Mouse (Mus musculus) liver, adult 2 months (tissue): ENCODE data around the gene Mterf1b. TPM values are rescaled to one million over a fixed set of nuclear protein-coding genes. Genes with fewer than 3 reads are reported as not detected.
"Not testable (repeated sequence)": the region's sequence is repeated elsewhere in the genome, so short reads cannot be mapped to it uniquely, and the experiment has no call there.

Experiments
- DNase-seq: peaks from one replicate; pipeline ENCODE4 v3.0.0-alpha.2; 2011; ENCODE audit warnings: low read depth, low spot score; ENCODE audit errors: extremely low read depth
- H3K27ac ChIP-seq: fragments of 200-500 bp; replicated peaks from 2 replicates; pipeline ENCODE4 v1.5.1; 2012; ENCODE audit warnings: low read depth, mild to moderate bottlenecking, control low read depth, inconsistent platforms, low read length; ENCODE audit not compliant: insufficient read depth
- H3K27me3 ChIP-seq: fragments of 200-500 bp; 2 replicates; pipeline ENCODE4 v1.6.1; 2012; ENCODE audit warnings: mild to moderate bottlenecking, moderate library complexity, low read length, inconsistent platforms; ENCODE audit not compliant: control insufficient read depth, insufficient read depth
- H3K36me3 ChIP-seq: fragments of 200-500 bp; 2 replicates; pipeline ENCODE4 v1.6.1; 2012; ENCODE audit warnings: low read length, inconsistent platforms; ENCODE audit not compliant: control insufficient read depth, insufficient read depth
- H3K4me1 ChIP-seq: fragments of 200-500 bp; 2 replicates; pipeline ENCODE4 v1.6.1; 2011; ENCODE audit warnings: low read length; ENCODE audit not compliant: control insufficient read depth, insufficient read depth
- H3K4me3 ChIP-seq: fragments of 200-500 bp; 2 replicates; pipeline ENCODE4 v1.5.1; 2011; ENCODE audit warnings: low read depth, mild to moderate bottlenecking, control low read depth, low read length, moderate library complexity; ENCODE audit not compliant: insufficient read depth
- H3K79me2 ChIP-seq: fragments of 200-500 bp; 2 replicates; pipeline ENCODE4 v1.6.1; 2012; ENCODE audit warnings: inconsistent platforms, mild to moderate bottlenecking, low read length, moderate library complexity; ENCODE audit not compliant: control insufficient read depth, insufficient read depth
- H3K9ac ChIP-seq: fragments of 200-500 bp; 2 replicates; pipeline ENCODE4 v1.6.1; 2012; ENCODE audit warnings: low read depth, mild to moderate bottlenecking, control low read depth, inconsistent platforms, low read length
- CTCF ChIP-seq: fragments of 200-500 bp; IDR thresholded peaks from 2 replicates; pipeline ENCODE4 v1.5.1; 2011; ENCODE audit warnings: low read depth, low read length, control low read depth
- POLR2A ChIP-seq: fragments of 200-500 bp; IDR thresholded peaks from 2 replicates; pipeline ENCODE4 v1.6.1; 2011; ENCODE audit warnings: low read length, control low read depth; ENCODE audit not compliant: insufficient read depth; ENCODE audit errors: extremely low read depth
- WGBS: fragments of 180-500 bp; shearing (Covaris S2); methylation state at CpG from one replicate; pipeline ENCODE4 v1.1.7; 2018; 5-methylcytosine and 5-hydroxymethylcytosine counted together
- polyA plus RNA-seq: library from polyadenylated mRNA; depleted of rRNA; stranded (reverse); fragments of >200 nt; gene quantifications from 2 replicates; pipeline ENCODE4 v1.2.3, GENCODE M21; 2012
- total RNA-seq: library from RNA; depleted of rRNA; stranded (reverse); fragments of >200 nt; gene quantifications from 2 replicates; pipeline ENCODE4 v1.2.3, GENCODE M21; 2014

Mterf1b gene
- total and polyA plus RNA-seq, 2 experiments: 0.16 to 2.0 TPM

GRCm38 (mm10) chr5:4201368-4201767 is 9.2 kb downstream of the Mterf1b start:
- H3K27me3 ChIP-seq: no peaks in the 10 kb centered on the region
- H3K79me2 ChIP-seq: no peaks in the 10 kb centered on the region
- TF ChIP-seq POLR2A (no peak), CTCF (peak; percentile 40)
- H3K9ac ChIP-seq: no peak overlapping the region
- no peaks in the 10 kb centered on the region for H3K36me3 ChIP-seq
- peak; percentile 22 for DNase-seq
- H3K4me1 ChIP-seq: no peaks in the 10 kb centered on the region
- H3K27ac ChIP-seq: no peak overlapping the region
- no peak overlapping the region for H3K4me3 ChIP-seq

GRCm38 (mm10) chr5:4202276-4202810 is 10.2 kb downstream of the Mterf1b start:
- not testable (repeated sequence) for H3K4me3 ChIP-seq, H3K27me3 ChIP-seq, H3K36me3 ChIP-seq, H3K79me2 ChIP-seq, H3K4me1 ChIP-seq, H3K27ac ChIP-seq, DNase-seq, H3K9ac ChIP-seq
- WGBS: 95% methylated on average over 19 of the region's 19 CpGs

- H3K36me3 ChIP-seq, DNase-seq, H3K79me2 ChIP-seq, H3K4me1 ChIP-seq, H3K27me3 ChIP-seq, H3K4me3 ChIP-seq, H3K27ac ChIP-seq, H3K9ac ChIP-seq: not testable (repeated sequence)
- 80% methylated on average over 3 of the region's 3 CpGs for WGBS
Observed at GRCm38 (mm10) chr5:4210082-4210481, 17.9 kb downstream of the Mterf1b start.

- Histone ChIP-seq H3K36me3 (no peaks in the 10 kb centered on the region), H3K27ac (no peak overlapping the region), H3K79me2 (no peaks in the 10 kb centered on the region), H3K4me3 (no peak overlapping the region), H3K9ac (no peak overlapping the region), H3K27me3 (no peaks in the 10 kb centered on the region), H3K4me1 (peaks cover 4% of the 10 kb centered on the region; the same call in 1 of the 2 replicates)
- no peak for DNase-seq
- no peak for TF ChIP-seq CTCF
- TF ChIP-seq POLR2A: no peak
- WGBS: 53% methylated on average over 3 of the region's 3 CpGs
Observed at GRCm38 (mm10) chr5:4221309-4221708, 29.1 kb downstream of the Mterf1b start.

GRCm38 (mm10) chr5:4221981-4222623 is 29.9 kb downstream of the Mterf1b start:
- Histone ChIP-seq H3K9ac (no peak overlapping the region), H3K4me3 (no peak overlapping the region), H3K27ac (no peak overlapping the region), H3K4me1 (peaks cover 4% of the 10 kb centered on the region; the same call in 1 of the 2 replicates), H3K36me3 (no peaks in the 10 kb centered on the region), H3K79me2 (no peaks in the 10 kb centered on the region), H3K27me3 (no peaks in the 10 kb centered on the region)
- 36% methylated on average over 6 of the region's 6 CpGs for WGBS
- DNase-seq: peak; percentile 76
- TF ChIP-seq POLR2A (no peak), CTCF (no peak)

GRCm38 (mm10) chr5:4232163-4232562 is 40.0 kb downstream of the Mterf1b start:
- DNase-seq: no peak
- Histone ChIP-seq H3K4me1 (no peaks in the 10 kb centered on the region), H3K27me3 (no peaks in the 10 kb centered on the region), H3K27ac (no peak overlapping the region), H3K36me3 (no peaks in the 10 kb centered on the region), H3K9ac (no peak overlapping the region), H3K79me2 (no peaks in the 10 kb centered on the region), H3K4me3 (no peak overlapping the region)
- no peak for TF ChIP-seq POLR2A
- no peak for TF ChIP-seq CTCF
- WGBS: 89% methylated on average over 2 of the region's 2 CpGs
